Mouse (Mus musculus) midbrain, embryonic 13.5 days (tissue): ENCODE measurements around the gene Nrxn2. TPM values are rescaled to one million over a fixed set of nuclear protein-coding genes. Genes with fewer than 3 reads are reported as not detected.

ENCODE experiments used
- ATAC-seq: fragments of 200-750 bp; cut with Nextera tagmentation; 2 replicates; pipeline ENCODE4 v1.8.0; 2017; ENCODE audit warnings: mild to moderate bottlenecking, moderate TSS enrichment, moderate library complexity
- H3K27ac ChIP-seq: fragments of 300-500 bp; sonication (generic); 2 replicates; pipeline ENCODE4 v1.5.1; 2015; ENCODE audit warnings: inconsistent platforms, mild to moderate bottlenecking, moderate library complexity
- H3K27me3 ChIP-seq: fragments of 300-500 bp; sonication (generic); 2 replicates; pipeline ENCODE4 v1.6.1; 2015; ENCODE audit warnings: mild to moderate bottlenecking, inconsistent platforms
- H3K36me3 ChIP-seq: fragments of 300-500 bp; sonication (generic); 2 replicates; pipeline ENCODE4 v1.6.1; 2015; ENCODE audit warnings: mild to moderate bottlenecking, inconsistent platforms
- H3K4me1 ChIP-seq: fragments of 300-500 bp; sonication (generic); replicated peaks from 2 replicates; pipeline ENCODE4 v1.6.1; 2015; ENCODE audit warnings: inconsistent platforms
- H3K4me2 ChIP-seq: fragments of 300-500 bp; sonication (generic); replicated peaks from 2 replicates; pipeline ENCODE4 v1.6.1; 2015; ENCODE audit warnings: moderate library complexity, mild to moderate bottlenecking, inconsistent platforms
- H3K4me3 ChIP-seq: fragments of 300-500 bp; sonication (generic); replicated peaks from 2 replicates; pipeline ENCODE4 v1.5.1; 2015; ENCODE audit warnings: mild to moderate bottlenecking, inconsistent platforms
- H3K9ac ChIP-seq: fragments of 300-500 bp; sonication (generic); replicated peaks from 2 replicates; pipeline ENCODE4 v1.6.1; 2015; ENCODE audit warnings: mild to moderate bottlenecking, inconsistent platforms
- H3K9me3 ChIP-seq: fragments of 300-500 bp; sonication (generic); 2 replicates; pipeline ENCODE4 v1.6.1; 2016; ENCODE audit warnings: mild to moderate bottlenecking, inconsistent platforms
- WGBS: fragments of 180-500 bp; shearing (Covaris S2); methylation state at CpG from one replicate; pipeline ENCODE4 v1.1.7; 2015; 5-methylcytosine and 5-hydroxymethylcytosine counted together
- polyA plus RNA-seq: library from polyadenylated mRNA; unstranded; fragments of >200 nt; fragmentation: Nextera tagmentation; extraction: Ambion mirVana; gene quantifications from 2 replicates; pipeline ENCODE4 v1.2.1, GENCODE M21; 2015

Gene Nrxn2
- polyA plus RNA-seq, 1 experiment from 2014 or later, result 24.3 TPM

GRCm38 (mm10) chr19:6543035-6543383, 124.5 kb downstream of the Nrxn2 start:
- WGBS, result 90% methylated on average over 6 of the region's 6 CpGs
- H3K36me3 ChIP-seq, result no peaks in the 10 kb centered on the region
- H3K9ac ChIP-seq, result no peak overlapping the region
- H3K4me2 ChIP-seq, result no peak overlapping the region
- H3K9me3 ChIP-seq, result no peaks in the 10 kb centered on the region
- no peaks in the 10 kb centered on the region for H3K27me3 ChIP-seq
- no peak overlapping the region for H3K4me3 ChIP-seq
- H3K4me1 ChIP-seq, result peaks cover 4% of the 10 kb centered on the region
- H3K27ac ChIP-seq, result no peak overlapping the region
- ATAC-seq, result no peak

- Histone ChIP-seq H3K4me2 (no peak overlapping the region), H3K36me3 (no peaks in the 10 kb centered on the region), H3K4me1 (peaks cover 8% of the 10 kb centered on the region), H3K9ac (no peak overlapping the region), H3K27me3 (no peaks in the 10 kb centered on the region), H3K4me3 (no peak overlapping the region), H3K27ac (no peak overlapping the region), H3K9me3 (no peaks in the 10 kb centered on the region)
- no peak for ATAC-seq
- WGBS, result 31% methylated on average over 7 of the region's 7 CpGs
Observed at GRCm38 (mm10) chr19:6543518-6543917, 125.0 kb downstream of the Nrxn2 start.

DNA sequence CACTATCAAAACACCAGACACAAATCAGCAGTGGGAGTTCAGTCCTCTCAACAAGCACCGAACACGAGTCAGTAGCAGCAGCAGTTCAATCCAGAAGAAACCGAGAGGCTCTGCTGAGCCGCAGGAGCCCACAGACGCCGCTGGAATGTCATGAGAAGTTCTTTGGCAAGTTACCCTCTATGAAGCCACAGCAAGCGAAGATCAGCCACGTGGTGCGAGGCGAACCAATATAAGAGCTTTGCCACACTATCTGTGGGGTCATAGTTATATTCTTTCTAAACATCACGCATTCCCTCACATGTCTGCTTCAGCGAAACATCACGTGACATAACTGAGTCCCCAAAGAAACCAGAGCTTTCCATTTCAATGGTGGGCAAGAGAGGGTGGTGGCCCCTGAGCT, 126.2 kb downstream of the Nrxn2 start:
- Histone ChIP-seq H3K9ac (no peak overlapping the region), H3K27me3 (no peaks in the 10 kb centered on the region), H3K4me1 (peaks cover 11% of the 10 kb centered on the region), H3K4me3 (no peak overlapping the region), H3K4me2 (no peak overlapping the region), H3K9me3 (no peaks in the 10 kb centered on the region), H3K27ac (no peak overlapping the region), H3K36me3 (no peaks in the 10 kb centered on the region)
- no peak for ATAC-seq
- WGBS, result 90% methylated on average over 13 of the region's 13 CpGs

- H3K4me1 ChIP-seq, result peaks cover 11% of the 10 kb centered on the region
- no peak for ATAC-seq
- no peak overlapping the region for H3K4me2 ChIP-seq
- 88% methylated on average over 5 of the region's 5 CpGs for WGBS
- no peak overlapping the region for H3K4me3 ChIP-seq
- H3K9me3 ChIP-seq, result no peaks in the 10 kb centered on the region
- no peak overlapping the region for H3K9ac ChIP-seq
- no peaks in the 10 kb centered on the region for H3K27me3 ChIP-seq
- no peaks in the 10 kb centered on the region for H3K36me3 ChIP-seq
- no peak overlapping the region for H3K27ac ChIP-seq
Observed at GRCm38 (mm10) chr19:6545481-6545880, 127.0 kb downstream of the Nrxn2 start.

DNA sequence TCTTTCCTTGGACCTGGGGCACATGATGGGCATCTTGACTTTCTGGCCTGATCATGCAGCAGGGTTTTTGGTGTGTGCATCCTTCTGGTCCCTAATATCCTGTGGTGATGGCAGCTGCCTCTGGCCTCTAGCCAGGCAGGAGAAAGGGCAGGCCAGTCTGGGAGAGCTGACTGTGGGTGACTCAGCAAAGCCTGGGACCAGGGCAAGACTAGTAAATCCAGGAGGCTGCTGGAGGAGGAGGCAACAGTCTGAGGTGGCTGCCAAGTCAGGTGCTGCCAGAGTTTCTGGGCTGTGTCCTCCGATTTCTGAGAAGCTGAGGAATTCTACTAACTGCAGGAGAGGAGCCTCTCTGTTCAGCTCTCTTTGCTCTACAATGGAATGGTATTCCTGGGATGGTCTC, 127.6 kb downstream of the Nrxn2 start:
- H3K9me3 ChIP-seq, result no peaks in the 10 kb centered on the region
- ATAC-seq, result no peak
- WGBS, result 85% methylated on average over 1 of the region's 1 CpGs
- no peak overlapping the region for H3K4me2 ChIP-seq
- H3K27ac ChIP-seq, result no peak overlapping the region
- no peak overlapping the region for H3K9ac ChIP-seq
- H3K4me3 ChIP-seq, result no peak overlapping the region
- no peaks in the 10 kb centered on the region for H3K36me3 ChIP-seq
- H3K27me3 ChIP-seq, result no peaks in the 10 kb centered on the region
- peaks cover 11% of the 10 kb centered on the region for H3K4me1 ChIP-seq

- Histone ChIP-seq H3K9me3 (no peaks in the 10 kb centered on the region), H3K4me3 (no peak overlapping the region), H3K4me1 (peaks cover 11% of the 10 kb centered on the region), H3K9ac (no peak overlapping the region), H3K27me3 (no peaks in the 10 kb centered on the region), H3K27ac (no peak overlapping the region), H3K36me3 (no peaks in the 10 kb centered on the region), H3K4me2 (no peak overlapping the region)
- WGBS, result 84% methylated on average over 5 of the region's 5 CpGs
- ATAC-seq, result no peak
Observed at GRCm38 (mm10) chr19:6547801-6548200, 129.3 kb downstream of the Nrxn2 start.

DNA sequence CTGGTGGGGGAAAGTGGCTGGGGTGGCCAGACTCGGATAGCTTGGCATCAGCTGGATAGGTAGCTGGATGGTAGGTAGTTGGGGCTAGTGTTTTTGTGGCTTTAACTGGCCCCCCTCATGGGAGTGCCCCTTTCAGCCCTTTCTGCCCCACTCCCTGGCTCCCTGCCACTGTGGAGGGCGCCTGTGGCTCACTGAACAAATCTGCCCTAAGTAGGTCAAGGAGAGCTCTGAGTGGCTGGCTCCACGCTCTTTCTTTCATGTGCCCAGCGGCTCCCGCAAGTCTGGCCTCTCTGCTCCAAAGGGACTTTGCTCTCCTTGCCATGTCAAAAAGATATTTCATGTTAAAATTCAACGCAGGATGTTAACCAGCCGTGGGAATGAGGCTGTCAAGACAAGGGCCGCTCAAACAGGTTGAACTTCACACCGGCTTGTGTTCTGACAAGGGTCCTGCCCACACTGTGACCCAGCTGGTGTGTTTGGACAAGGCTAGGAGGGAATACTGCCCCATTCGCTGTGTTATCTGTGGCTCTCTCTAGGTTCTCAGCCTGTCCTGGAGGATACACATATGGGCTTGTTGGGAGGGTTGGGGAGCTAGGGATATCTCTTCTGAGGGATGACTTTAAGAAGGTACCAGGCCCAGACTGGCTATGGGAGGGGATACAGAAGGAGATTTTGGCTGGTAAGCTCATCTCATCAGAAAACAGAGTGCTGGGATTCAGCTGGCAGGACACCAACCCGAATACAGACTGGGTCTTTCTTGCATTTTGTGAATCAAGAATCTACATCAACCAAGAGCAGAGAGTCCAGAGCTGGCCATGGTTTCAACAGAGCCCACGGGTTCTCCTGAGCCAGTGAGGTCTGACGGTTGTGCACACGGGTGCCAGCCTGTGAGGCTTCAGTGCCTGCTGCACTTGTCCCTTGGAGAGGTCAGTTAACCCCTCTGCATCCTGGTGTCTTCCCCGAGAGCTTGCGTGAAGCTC, 130.2 kb downstream of the Nrxn2 start:
- H3K9me3 ChIP-seq, result no peaks in the 10 kb centered on the region

DNA sequence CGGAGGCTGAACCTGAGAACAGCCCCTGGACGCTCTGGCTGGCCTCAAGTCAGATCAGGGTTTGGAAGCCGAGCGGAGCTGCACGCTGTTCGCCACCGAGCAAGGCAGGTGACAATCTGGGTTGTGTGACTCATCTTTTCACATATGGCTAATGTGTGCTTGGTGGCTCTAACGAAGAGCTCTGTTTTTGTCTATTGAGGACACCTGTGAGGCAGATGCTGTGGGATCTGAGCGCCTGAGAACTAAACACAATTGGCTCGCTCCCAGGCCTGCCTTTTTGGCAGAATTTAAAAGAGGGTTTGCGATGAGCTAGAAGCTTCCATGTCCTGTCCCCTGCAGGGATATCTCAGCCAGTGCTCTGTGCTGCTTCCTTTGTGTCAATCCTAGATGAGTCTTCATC, 131.0 kb downstream of the Nrxn2 start:
- no peak overlapping the region for H3K4me2 ChIP-seq
- H3K36me3 ChIP-seq, result no peaks in the 10 kb centered on the region
- 76% methylated on average over 11 of the region's 11 CpGs for WGBS
- H3K4me3 ChIP-seq, result no peak overlapping the region
- H3K27ac ChIP-seq, result no peak overlapping the region
- no peak for ATAC-seq
- peaks cover 7% of the 10 kb centered on the region for H3K4me1 ChIP-seq
- no peak overlapping the region for H3K9ac ChIP-seq
- no peaks in the 10 kb centered on the region for H3K9me3 ChIP-seq
- H3K27me3 ChIP-seq, result no peaks in the 10 kb centered on the region

More for the DNA sequence above, 130.2 kb downstream of the Nrxn2 start:
- no peak overlapping the region for H3K27ac ChIP-seq
- H3K9ac ChIP-seq, result no peak overlapping the region
- H3K4me1 ChIP-seq, result peaks cover 9% of the 10 kb centered on the region
- no peak overlapping the region for H3K4me3 ChIP-seq
- ATAC-seq, result no peak
- H3K4me2 ChIP-seq, result no peak overlapping the region
- no peaks in the 10 kb centered on the region for H3K36me3 ChIP-seq
- 75% methylated on average over 16 of the region's 16 CpGs for WGBS
- H3K27me3 ChIP-seq, result no peaks in the 10 kb centered on the region

- no peaks in the 10 kb centered on the region for H3K9me3 ChIP-seq
- no peaks in the 10 kb centered on the region for H3K27me3 ChIP-seq
- H3K4me2 ChIP-seq, result no peak overlapping the region
- ATAC-seq, result no peak
- H3K27ac ChIP-seq, result no peak overlapping the region
- no peak overlapping the region for H3K4me3 ChIP-seq
- no peak overlapping the region for H3K9ac ChIP-seq
- no peaks in the 10 kb centered on the region for H3K36me3 ChIP-seq
- peaks cover 7% of the 10 kb centered on the region for H3K4me1 ChIP-seq
- 77% methylated on average over 4 of the region's 4 CpGs for WGBS
Observed at GRCm38 (mm10) chr19:6551215-6551614, 132.7 kb downstream of the Nrxn2 start.

DNA sequence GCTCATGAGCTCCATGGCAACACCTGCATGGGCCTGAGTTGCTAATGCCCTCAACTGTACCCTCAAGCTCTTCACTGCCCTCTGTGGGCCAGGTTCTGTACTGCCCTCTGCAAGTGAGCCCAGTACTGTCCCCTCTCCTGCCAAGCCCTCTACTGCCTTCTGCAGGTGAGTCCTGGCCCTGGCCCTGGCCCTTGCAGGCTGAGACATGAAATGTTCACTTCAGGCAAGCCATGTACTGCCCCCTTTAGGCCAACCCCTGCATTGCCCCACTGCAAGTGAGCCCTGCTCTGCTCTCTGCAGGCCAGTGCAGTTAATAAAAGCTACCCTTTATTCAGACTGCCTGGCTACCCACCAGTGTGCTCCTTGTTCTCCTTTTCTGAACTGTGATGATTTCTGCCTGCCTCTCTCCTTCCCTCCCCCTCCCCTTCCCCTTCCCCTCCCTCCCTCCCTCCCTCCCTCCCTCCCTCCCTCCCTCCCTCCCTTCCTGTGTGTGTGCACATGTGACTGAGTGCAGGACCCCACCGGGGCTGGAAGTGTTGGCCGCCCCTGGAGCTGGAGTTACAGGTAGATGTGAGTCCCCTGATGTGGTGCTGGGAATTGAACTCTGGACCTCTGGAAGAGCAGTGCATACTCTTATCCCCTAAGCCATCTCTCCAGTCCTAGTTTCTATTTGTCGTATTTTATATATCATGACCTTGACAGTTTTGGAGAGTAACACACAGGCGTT, 133.9 kb downstream of the Nrxn2 start:
- Histone ChIP-seq H3K4me2 (no peak overlapping the region), H3K4me1 (peaks cover 7% of the 10 kb centered on the region), H3K27ac (no peak overlapping the region), H3K36me3 (no peaks in the 10 kb centered on the region), H3K9me3 (no peaks in the 10 kb centered on the region), H3K27me3 (no peaks in the 10 kb centered on the region), H3K4me3 (no peak overlapping the region), H3K9ac (no peak overlapping the region)
- WGBS, result 94% methylated on average over 4 of the region's 4 CpGs
- 0 out of 2 replicates have a peak, but pooled peaks have one; percentile 40 for ATAC-seq

GRCm38 (mm10) chr19:6553174-6553573, 134.6 kb downstream of the Nrxn2 start:
- WGBS, result 89% methylated on average over 5 of the region's 5 CpGs
- H3K36me3 ChIP-seq, result no peaks in the 10 kb centered on the region
- H3K9me3 ChIP-seq, result no peaks in the 10 kb centered on the region
- peaks cover 6% of the 10 kb centered on the region for H3K4me1 ChIP-seq
- no peaks in the 10 kb centered on the region for H3K27me3 ChIP-seq
- H3K4me2 ChIP-seq, result no peak overlapping the region
- H3K27ac ChIP-seq, result no peak overlapping the region
- H3K9ac ChIP-seq, result no peak overlapping the region
- H3K4me3 ChIP-seq, result no peak overlapping the region
- ATAC-seq, result no peak

DNA sequence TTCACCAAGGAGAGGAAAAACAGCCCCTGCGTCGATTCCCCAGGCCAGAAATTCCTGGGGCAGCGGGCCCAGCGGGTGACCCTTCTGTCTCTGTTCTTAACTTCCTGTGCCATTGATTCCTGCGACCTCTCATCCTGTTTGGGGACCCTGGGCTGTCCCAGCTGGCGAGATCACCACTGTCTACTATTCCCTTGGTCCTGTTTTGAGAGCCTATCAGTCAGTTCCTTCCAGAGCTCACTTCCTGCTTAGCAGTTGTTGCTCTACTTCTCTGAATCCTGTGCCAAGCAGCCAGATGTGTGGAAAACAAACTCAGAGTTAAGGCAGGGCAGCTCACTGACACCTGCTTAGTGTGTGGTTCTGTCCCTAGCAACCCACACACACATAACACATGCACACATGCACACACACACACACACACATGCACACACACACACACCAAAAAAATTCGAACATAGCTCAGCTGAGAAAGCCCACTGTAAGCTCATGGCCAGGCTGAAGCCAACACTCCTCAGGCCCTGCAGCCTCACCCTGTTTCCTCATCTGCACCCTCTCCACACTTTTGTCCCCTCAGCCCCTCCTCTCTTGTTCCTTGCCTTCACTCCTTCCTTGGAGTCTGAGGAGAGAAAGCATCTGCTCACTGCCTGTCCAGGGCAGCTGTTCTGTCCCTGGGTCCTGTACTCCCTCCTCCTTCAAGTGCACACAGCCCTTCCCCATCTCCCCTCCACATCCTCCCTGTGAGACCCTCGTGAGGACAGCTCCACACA, 135.5 kb downstream of the Nrxn2 start:
- Histone ChIP-seq H3K9me3 (no peaks in the 10 kb centered on the region), H3K4me1 (no peaks in the 10 kb centered on the region; the same call in 1 of the 2 replicates), H3K27me3 (no peaks in the 10 kb centered on the region), H3K4me3 (no peak overlapping the region), H3K4me2 (no peak overlapping the region), H3K9ac (no peak overlapping the region), H3K27ac (no peak overlapping the region), H3K36me3 (no peaks in the 10 kb centered on the region)
- 0 out of 2 replicates have a peak, but pooled peaks have one; percentile 17 for ATAC-seq
- 38% methylated on average over 8 of the region's 8 CpGs for WGBS
